Mouse (Mus musculus) brain, embryonic 18.5 days (tissue): ENCODE measurements around the gene Stap1.

Source experiments
- DNase-seq: peaks from one replicate; pipeline ENCODE4 v3.0.0-alpha.2; 2012; ENCODE audit warnings: low read depth, low spot score

The Stap1 gene

GRCm38 (mm10) chr5:86128749-86129148 is 57.2 kb downstream of the Stap1 start:
- DNase-seq: no peak

- no peak for DNase-seq
Observed at GRCm38 (mm10) chr5:86129828-86130227, 58.3 kb downstream of the Stap1 start.
